Mouse (Mus musculus): Measurements from ENCODE around the gene Ptcd3. TPM values are rescaled to one million over a fixed set of nuclear protein-coding genes. Genes with fewer than 3 reads are reported as not detected.
"Not testable (repeated sequence)": the region's sequence is repeated elsewhere in the genome, so short reads cannot be mapped to it uniquely, and the experiment has no call there.

The Ptcd3 gene
- polyA plus RNA-seq, 1 experiment from 2014 or later: 126 TPM

GRCm38 (mm10) chr6:71868809-71869208 is 39.7 kb downstream of the Ptcd3 start:
- Histone ChIP-seq H3K36me3 (peaks cover 83% of the 10 kb centered on the region), H3K4me3 (replicated peaks) (no peak overlapping the region), H3K27ac (no peak overlapping the region), H3K9me3 (no peaks in the 10 kb centered on the region), H3K4me2 (no peak overlapping the region), H3K4me1 (replicated peaks) (no peaks in the 10 kb centered on the region), H3K9ac (replicated peaks) (no peak overlapping the region), H3K27me3 (no peaks in the 10 kb centered on the region)
- 95% methylated on average over 1 of the region's 1 CpGs for WGBS
- no peak for ATAC-seq (ENCODE audit: insufficient number of reproducible peaks, insufficient read depth, low FRiP score, low TSS enrichment, low read depth)

GRCm38 (mm10) chr6:71867751-71868150 is 40.8 kb downstream of the Ptcd3 start:
- H3K9me3 ChIP-seq: no peaks in the 10 kb centered on the region
- no peak overlapping the region for H3K4me2 ChIP-seq
- no peak overlapping the region for H3K27ac ChIP-seq
- H3K27me3 ChIP-seq: no peaks in the 10 kb centered on the region
- H3K4me3 ChIP-seq (replicated peaks): no peak overlapping the region
- 96% methylated on average over 2 of the region's 2 CpGs for WGBS
- no peaks in the 10 kb centered on the region for H3K4me1 ChIP-seq (replicated peaks)
- ATAC-seq (ENCODE audit: insufficient number of reproducible peaks, insufficient read depth, low FRiP score, low TSS enrichment, low read depth): no peak
- H3K36me3 ChIP-seq: peaks cover 83% of the 10 kb centered on the region
- no peak overlapping the region for H3K9ac ChIP-seq (replicated peaks)

GRCm38 (mm10) chr6:71846906-71847305 is 61.6 kb downstream of the Ptcd3 start:
- ATAC-seq (ENCODE audit: insufficient number of reproducible peaks, insufficient read depth, low FRiP score, low TSS enrichment, low read depth): not testable (repeated sequence)

GRCm38 (mm10) chr6:71840597-71841290 is 67.8 kb downstream of the Ptcd3 start:
- Histone ChIP-seq H3K4me1 (replicated peaks) (no peaks in the 10 kb centered on the region), H3K27me3 (no peaks in the 10 kb centered on the region), H3K36me3 (peaks cover 22% of the 10 kb centered on the region; the same call in 1 of the 2 replicates), H3K4me2 (no peak overlapping the region), H3K27ac (no peak overlapping the region), H3K9me3 (no peaks in the 10 kb centered on the region), H3K9ac (replicated peaks) (no peak overlapping the region), H3K4me3 (replicated peaks) (no peak overlapping the region)
- ATAC-seq (ENCODE audit: insufficient number of reproducible peaks, insufficient read depth, low FRiP score, low TSS enrichment, low read depth): no peak
- WGBS: 94% methylated on average over 1 of the region's 1 CpGs

More at GRCm38 (mm10) chr6:71846906-71847305, 61.6 kb downstream of the Ptcd3 start:
- not testable (repeated sequence) for H3K4me3 ChIP-seq (replicated peaks); H3K4me1 ChIP-seq (replicated peaks); H3K27me3 ChIP-seq; H3K9ac ChIP-seq (replicated peaks); H3K9me3 ChIP-seq; H3K27ac ChIP-seq; H3K4me2 ChIP-seq
- peaks cover 54% of the 10 kb centered on the region for H3K36me3 ChIP-seq
- 98% methylated on average over 6 of the region's 6 CpGs for WGBS

- no peak overlapping the region for H3K27ac ChIP-seq
- no peaks in the 10 kb centered on the region for H3K9me3 ChIP-seq
- no peak for ATAC-seq (ENCODE audit: insufficient number of reproducible peaks, insufficient read depth, low FRiP score, low TSS enrichment, low read depth)
- no peak overlapping the region for H3K9ac ChIP-seq (replicated peaks)
- H3K4me3 ChIP-seq (replicated peaks): no peak overlapping the region
- H3K4me1 ChIP-seq (replicated peaks): no peaks in the 10 kb centered on the region
- no peak overlapping the region for H3K4me2 ChIP-seq
- H3K36me3 ChIP-seq: peaks cover 18% of the 10 kb centered on the region; the same call in 1 of the 2 replicates
- no peaks in the 10 kb centered on the region for H3K27me3 ChIP-seq
Measured at GRCm38 (mm10) chr6:71839815-71840214, 68.7 kb downstream of the Ptcd3 start.

- no peak for ATAC-seq (ENCODE audit: insufficient number of reproducible peaks, insufficient read depth, low FRiP score, low TSS enrichment, low read depth)
- Histone ChIP-seq H3K27ac (no peak overlapping the region), H3K9ac (replicated peaks) (no peak overlapping the region), H3K36me3 (peaks cover 19% of the 10 kb centered on the region; the same call in 1 of the 2 replicates), H3K4me2 (no peak overlapping the region), H3K4me3 (replicated peaks) (no peak overlapping the region), H3K4me1 (replicated peaks) (peaks cover 12% of the 10 kb centered on the region), H3K9me3 (no peaks in the 10 kb centered on the region), H3K27me3 (no peaks in the 10 kb centered on the region)
- 82% methylated on average over 2 of the region's 2 CpGs for WGBS
Measured at GRCm38 (mm10) chr6:71836811-71837210, 71.7 kb downstream of the Ptcd3 start.

GRCm38 (mm10) chr6:71831581-71831960 is 77.0 kb downstream of the Ptcd3 start:
- H3K4me1 ChIP-seq (replicated peaks): peaks cover 12% of the 10 kb centered on the region
- peaks cover 19% of the 10 kb centered on the region; the same call in 1 of the 2 replicates for H3K36me3 ChIP-seq
- peak overlapping the region; percentile 68 for H3K4me2 ChIP-seq
- H3K4me3 ChIP-seq (replicated peaks): peak overlapping the region; percentile 87
- no peaks in the 10 kb centered on the region for H3K27me3 ChIP-seq
- H3K27ac ChIP-seq: peak overlapping the region; percentile 89
- H3K9me3 ChIP-seq: no peaks in the 10 kb centered on the region
- H3K9ac ChIP-seq (replicated peaks): peak overlapping the region; percentile 87
- ATAC-seq (ENCODE audit: insufficient number of reproducible peaks, insufficient read depth, low FRiP score, low TSS enrichment, low read depth): peak; percentile 99
- under 1% methylated on average over 21 of the region's 21 CpGs for WGBS

- Histone ChIP-seq H3K4me1 (replicated peaks) (peaks cover 12% of the 10 kb centered on the region), H3K9ac (replicated peaks) (peak within 1 kb of the TSS; percentile 87), H3K36me3 (peaks cover 13% of the 10 kb centered on the region; the same call in 1 of the 2 replicates), H3K27ac (peak within 1 kb of the TSS; percentile 89), H3K4me3 (replicated peaks) (peak within 1 kb of the TSS; percentile 87), H3K27me3 (no peaks in the 10 kb centered on the region), H3K9me3 (no peaks in the 10 kb centered on the region), H3K4me2 (peak within 1 kb of the TSS; percentile 68)
- under 1% methylated on average over 64 of the region's 64 CpGs for WGBS
- ATAC-seq (ENCODE audit: insufficient number of reproducible peaks, insufficient read depth, low FRiP score, low TSS enrichment, low read depth): peak; percentile 99
Measured at GRCm38 (mm10) chr6:71830690-71831580, 77.6 kb downstream of the Ptcd3 start, which contains the start of gene Immt. TSS of gene Immt (plus strand) at chr6:71831331.

Other genes with a start within 250 kb of the Ptcd3 start
- gene Reep1, start 201.2 kb downstream of the Ptcd3 start, polyA plus RNA-seq (2016; fragmentation: Nextera tagmentation; extraction: Ambion mirVana): 9.8 TPM in 2 replicates
- 58.0 and 62.6 TPM in 2 replicates for gene Mrpl35, start 81.8 kb downstream of the Ptcd3 start, polyA plus RNA-seq (2016; fragmentation: Nextera tagmentation; extraction: Ambion mirVana)
- 178 and 189 TPM in 2 replicates for gene Immt, start 77.4 kb downstream of the Ptcd3 start, polyA plus RNA-seq (2016; fragmentation: Nextera tagmentation; extraction: Ambion mirVana)
- gene Polr1a, start 303 bp upstream of the Ptcd3 start, polyA plus RNA-seq (2016; fragmentation: Nextera tagmentation; extraction: Ambion mirVana): 41.6 TPM in 2 replicates
- gene St3gal5, start 188.8 kb upstream of the Ptcd3 start, polyA plus RNA-seq (2016; fragmentation: Nextera tagmentation; extraction: Ambion mirVana): 29.6 and 32.3 TPM in 2 replicates

Data from limb, embryonic 12.5 days (tissue).